ENCODE assay signal across 8 mouse cellular contexts in genomic region chr7:38106711-38107311, GRCm38 (mm10). TPM values are rescaled to one million over a fixed set of nuclear protein-coding genes. Genes with fewer than 3 reads are reported as not detected.
DNase-seq lines count a peak whose midpoint lies in the region; ATAC-seq and TF ChIP-seq lines count a peak whose summit lies in the region.

No protein-coding gene starts in this region.

- H3K27ac ChIP-seq in brown adipose tissue, adult 24 weeks (replicated peaks; ENCODE audit: low read depth, low read length): no peak overlapping the region
- peak overlapping the region; percentile 52; the same call in 1 of the 2 replicates for H3K27ac ChIP-seq in forebrain, embryonic 15.5 days (replicated peaks)
- peak overlapping the region; percentile 49; the same call in 1 of the 2 replicates for H3K27ac ChIP-seq in intestine, embryonic 14.5 days (ENCODE audit: low read depth)
- no peak overlapping the region for H3K27ac ChIP-seq in liver, adult 2 months (replicated peaks; ENCODE audit: insufficient read depth, low read depth, low read length)
- no peak overlapping the region; the same call in 1 of the 2 replicates for H3K27ac ChIP-seq in neural tube, embryonic 12.5 days

- under 1% methylated on average over 47 of the region's 47 CpGs for WGBS in forebrain, embryonic 15.5 days
- WGBS in intestine, embryonic 14.5 days: under 1% methylated on average over 33 of the region's 47 CpGs
- under 1% methylated on average over 41 of the region's 47 CpGs for WGBS in liver, adult 2 months
- WGBS in neural tube, embryonic 12.5 days: under 1% methylated on average over 47 of the region's 47 CpGs

- DNase-seq in intestine, embryonic 14.5 days (ENCODE audit: low spot score): peak; percentile 74
- DNase-seq in liver, adult 2 months (ENCODE audit: extremely low read depth, low read depth, low spot score): peak; percentile 13
- DNase-seq in urinary bladder, postnatal 25 days (ENCODE audit: low spot score): peak; percentile 27

- H3K79me2 ChIP-seq in liver, adult 2 months (ENCODE audit: control insufficient read depth, insufficient read depth, low read length): no peaks in the 10 kb centered on the region

- no peaks in the 10 kb centered on the region for H3K9me3 ChIP-seq in megakaryocyte, embryonic 14.5 days
- H3K9me3 ChIP-seq in forebrain, embryonic 15.5 days: no peaks in the 10 kb centered on the region
- no peaks in the 10 kb centered on the region for H3K9me3 ChIP-seq in intestine, embryonic 14.5 days (ENCODE audit: control insufficient read depth, low read length)
- H3K9me3 ChIP-seq in neural tube, embryonic 12.5 days: no peaks in the 10 kb centered on the region

- H3K27me3 ChIP-seq in megakaryocyte, embryonic 14.5 days (replicated peaks): peaks cover 6% of the 10 kb centered on the region
- no peaks in the 10 kb centered on the region for H3K27me3 ChIP-seq in forebrain, embryonic 15.5 days
- no peaks in the 10 kb centered on the region for H3K27me3 ChIP-seq in intestine, embryonic 14.5 days (replicated peaks; ENCODE audit: control insufficient read depth, insufficient read depth, low read length)
- no peaks in the 10 kb centered on the region for H3K27me3 ChIP-seq in liver, adult 2 months (ENCODE audit: control insufficient read depth, insufficient read depth, low read length)
- H3K27me3 ChIP-seq in neural tube, embryonic 12.5 days (replicated peaks): no peaks in the 10 kb centered on the region

- no peak for TF ChIP-seq POLR2A in liver, adult 2 months (IDR thresholded peaks at IDR 0.05; ENCODE audit: extremely low read depth, insufficient read depth, low read length)

- TF ChIP-seq CTCF in liver, adult 2 months (IDR thresholded peaks at IDR 0.05; ENCODE audit: low read depth, low read length): no peak

- no peak for ATAC-seq in megakaryocyte, adult 5-6 weeks (ENCODE audit: poor library complexity, severe bottlenecking)
- ATAC-seq in forebrain, embryonic 15.5 days (replicated peaks): peak; percentile 9; the same call in 1 of the 2 replicates
- no peak; the same call in 1 of the 2 replicates for ATAC-seq in intestine, embryonic 14.5 days (replicated peaks; ENCODE audit: low FRiP score, low TSS enrichment, low read depth)
- ATAC-seq in neural tube, embryonic 12.5 days (ENCODE audit: low FRiP score, low read depth): peak; percentile 68

- peak overlapping the region; percentile 96 for H3K4me2 ChIP-seq in forebrain, embryonic 15.5 days (replicated peaks)
- peak overlapping the region; percentile 83 for H3K4me2 ChIP-seq in intestine, embryonic 14.5 days (ENCODE audit: low read length)
- H3K4me2 ChIP-seq in neural tube, embryonic 12.5 days (replicated peaks): peak overlapping the region; percentile 96

- H3K9ac ChIP-seq in forebrain, embryonic 15.5 days (replicated peaks): peak overlapping the region; percentile 52
- H3K9ac ChIP-seq in intestine, embryonic 14.5 days (ENCODE audit: low read length): peak overlapping the region; percentile 69
- peak overlapping the region; percentile 85 for H3K9ac ChIP-seq in liver, adult 2 months (ENCODE audit: low read depth, low read length)
- peak overlapping the region; percentile 78 for H3K9ac ChIP-seq in neural tube, embryonic 12.5 days

- peaks cover 28% of the 10 kb centered on the region for H3K4me1 ChIP-seq in megakaryocyte, embryonic 14.5 days
- no peaks in the 10 kb centered on the region for H3K4me1 ChIP-seq in brown adipose tissue, adult 24 weeks (ENCODE audit: control insufficient read depth, insufficient read depth, insufficient read length, low read length)
- peaks cover 12% of the 10 kb centered on the region for H3K4me1 ChIP-seq in forebrain, embryonic 15.5 days
- H3K4me1 ChIP-seq in intestine, embryonic 14.5 days (replicated peaks; ENCODE audit: control insufficient read depth, insufficient read depth, low read length): peaks cover 24% of the 10 kb centered on the region
- H3K4me1 ChIP-seq in liver, adult 2 months (ENCODE audit: control insufficient read depth, insufficient read depth, low read length): peaks cover 5% of the 10 kb centered on the region
- peaks cover 19% of the 10 kb centered on the region for H3K4me1 ChIP-seq in neural tube, embryonic 12.5 days

- H3K36me3 ChIP-seq in megakaryocyte, embryonic 14.5 days (replicated peaks; ENCODE audit: low read length): peaks cover 18% of the 10 kb centered on the region
- H3K36me3 ChIP-seq in forebrain, embryonic 15.5 days: no peaks in the 10 kb centered on the region
- H3K36me3 ChIP-seq in intestine, embryonic 14.5 days (ENCODE audit: control insufficient read depth, insufficient read depth, low read length): peaks cover 17% of the 10 kb centered on the region
- H3K36me3 ChIP-seq in liver, adult 2 months (ENCODE audit: control insufficient read depth, insufficient read depth, low read length): no peaks in the 10 kb centered on the region
- H3K36me3 ChIP-seq in neural tube, embryonic 12.5 days: peaks cover 7% of the 10 kb centered on the region

- peak overlapping the region; percentile 95 for H3K4me3 ChIP-seq in megakaryocyte, embryonic 14.5 days (replicated peaks)
- H3K4me3 ChIP-seq in brown adipose tissue, adult 24 weeks (ENCODE audit: insufficient read depth, low read depth, low read length): peak overlapping the region; percentile 70
- H3K4me3 ChIP-seq in forebrain, embryonic 15.5 days: peak overlapping the region; percentile 85
- H3K4me3 ChIP-seq in intestine, embryonic 14.5 days (ENCODE audit: low read depth, low read length): peak overlapping the region; percentile 69
- H3K4me3 ChIP-seq in liver, adult 2 months (ENCODE audit: insufficient read depth, low read depth, low read length): peak overlapping the region; percentile 90
- peak overlapping the region; percentile 83 for H3K4me3 ChIP-seq in neural tube, embryonic 12.5 days

RNA-seq across cellular contexts. Expression of gene Ccne1, which starts 0.5 kb away (rescaled TPM):
- polyA plus RNA-seq in megakaryocyte, embryonic 14.5 days (2012; ENCODE audit: insufficient read depth, low replicate concordance): 5.8 and 5.9 TPM in 2 replicates
- 22.8 and 23.6 TPM in 2 replicates for total RNA-seq in megakaryocyte, adult 5-6 weeks (2015)
- total RNA-seq in megakaryocyte, adult 5-6 weeks (2017): 33.4 and 37.7 TPM in 2 replicates
- polyA plus RNA-seq in brown adipose tissue, adult 24 weeks (2012; ENCODE audit: insufficient read depth, insufficient read length, missing spikeins): 1.3 and 3.4 TPM in 2 replicates
- 13.9 and 16.4 TPM in 2 replicates for polyA plus RNA-seq in forebrain, embryonic 15.5 days (2015; fragmentation: Nextera tagmentation; extraction: Ambion mirVana)
- polyA plus RNA-seq in intestine, embryonic 14.5 days (2014; fragmentation: Nextera tagmentation; extraction: Ambion mirVana): 72.6 and 74.7 TPM in 2 replicates
- 0.34 and 0.37 TPM in 2 replicates for total RNA-seq in liver, adult 2 months (2014; rRNA removed)
- 0.37 and 0.41 TPM in 2 replicates for polyA plus RNA-seq in liver, adult 2 months (2012; rRNA removed)
- polyA plus RNA-seq in neural tube, embryonic 12.5 days (2016; fragmentation: Nextera tagmentation; extraction: Ambion mirVana): 40.9 and 41.2 TPM in 2 replicates

Comparison
In these comparisons a context has a peak if more than half of its experiments do, and no peak if none do; other contexts are left out.
1. ATAC-seq: peak in forebrain, embryonic 15.5 days (single experiment) and neural tube, embryonic 12.5 days (single experiment); none in megakaryocyte, adult 5-6 weeks (single experiment) and intestine, embryonic 14.5 days (single experiment).
2. H3K27ac ChIP-seq: peak in forebrain, embryonic 15.5 days (single experiment) and intestine, embryonic 14.5 days (single experiment); none in brown adipose tissue, adult 24 weeks (single experiment), liver, adult 2 months (single experiment) and neural tube, embryonic 12.5 days (single experiment).
3. DNase-seq: peak in every context shown above with its lines; median percentile 74 in intestine, embryonic 14.5 days; 27 in urinary bladder, postnatal 25 days; 13 in liver, adult 2 months.
4. Peak in every context shown above with its lines, with median percentiles within 50 percentile points of each other: H3K4me3 ChIP-seq, H3K4me2 ChIP-seq and H3K9ac ChIP-seq.